28 mouse cellular contexts compared by ENCODE assay signal in the genomic region with DNA sequence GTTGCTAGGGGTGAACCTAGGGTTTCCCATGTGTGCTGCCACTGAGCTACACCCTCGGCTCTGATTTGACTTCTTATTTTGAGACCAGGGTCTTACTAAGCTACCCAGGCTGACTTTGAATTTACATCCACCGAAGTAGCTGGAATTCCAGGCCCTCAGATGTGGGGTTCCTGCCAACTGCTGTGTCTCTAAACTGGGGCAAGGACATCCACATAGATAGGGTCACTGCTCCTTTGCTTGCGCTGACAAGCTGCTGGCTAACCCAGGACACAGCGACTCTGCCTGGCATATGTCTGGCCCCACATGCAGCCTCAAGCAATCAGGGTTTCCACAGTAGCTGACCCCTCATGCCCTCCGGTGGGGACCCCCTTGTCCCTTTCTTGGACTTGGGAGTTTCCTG. TPM values are rescaled to one million over a fixed set of nuclear protein-coding genes. Genes with fewer than 3 reads are reported as not detected.
DNase-seq lines count a peak whose midpoint lies in the region; ATAC-seq and TF ChIP-seq lines count a peak whose summit lies in the region.
"Had no signal": no experiment of that assay in that cellular context is flagged by ENCODE, and none has a peak within 500 bp of the region (broad histone marks: within the 10 kb centered on the region; RNA-seq: fewer than 3 reads in every experiment).

No protein-coding gene starts in this region.

- no peak for ATAC-seq in intestine, embryonic 14.5 days (replicated peaks; ENCODE audit: low FRiP score, low TSS enrichment, low read depth)
- no peak for ATAC-seq in intestine, embryonic 15.5 days
- ATAC-seq in lung, embryonic 14.5 days (ENCODE audit: insufficient read depth): no peak
- no peak for ATAC-seq in megakaryocyte, adult 5-6 weeks (ENCODE audit: poor library complexity, severe bottlenecking)
- ATAC-seq: CD4-positive, CD25-positive, alpha-beta regulatory T cell, adult 4 months; forebrain, embryonic 14.5 days; midbrain, embryonic 15.5 days had no signal

- DNase-seq in intestine, embryonic 14.5 days (ENCODE audit: low spot score): no peak
- DNase-seq in lung, embryonic 14.5 days: no peak
- no peak for DNase-seq in lung, postnatal 25 days (ENCODE audit: low spot score)
- DNase-seq in adipocyte (ENCODE audit: low spot score): peak; percentile 4
- DNase-seq in adrenal gland, postnatal 10 days: peak; percentile 59
- DNase-seq: cerebellum, adult 11 months; cerebellum, adult 9-11 months; embryo, embryonic 11 days; gastrocnemius, postnatal 14 days; heart, postnatal 36 days; kidney, postnatal 4 days; right cerebral cortex, adult 18-20 months; spleen, adult 18-20 months; thymus, adult 2 months; thymus, postnatal 36 days had no signal

- no peak for TF ChIP-seq CTCF in lung, embryonic 14.5 days (IDR thresholded peaks at IDR 0.05; ENCODE audit: low read depth)

- H3K9me3 ChIP-seq in intestine, embryonic 14.5 days (ENCODE audit: control insufficient read depth, low read length): no peaks in the 10 kb centered on the region
- no peaks in the 10 kb centered on the region for H3K9me3 ChIP-seq in intestine, embryonic 15.5 days
- no peaks in the 10 kb centered on the region for H3K9me3 ChIP-seq in lung, embryonic 14.5 days (ENCODE audit: low read depth, low read length)
- H3K9me3 ChIP-seq: embryonic facial prominence, embryonic 12.5 days; limb, embryonic 10.5 days; limb, embryonic 15.5 days; midbrain, embryonic 10.5 days; midbrain, embryonic 15.5 days; neural tube, embryonic 15.5 days had no signal

- no peak overlapping the region for H3K4me3 ChIP-seq in intestine, embryonic 14.5 days (ENCODE audit: low read depth, low read length)
- no peak overlapping the region for H3K4me3 ChIP-seq in intestine, embryonic 15.5 days (replicated peaks)
- no peak overlapping the region for H3K4me3 ChIP-seq in lung, embryonic 14.5 days (ENCODE audit: low read depth, low read length)
- H3K4me3 ChIP-seq: embryonic facial prominence, embryonic 12.5 days; hindbrain, embryonic 12.5 days; limb, embryonic 10.5 days; limb, embryonic 15.5 days; midbrain, embryonic 10.5 days; midbrain, embryonic 15.5 days; neural tube, embryonic 15.5 days had no signal

- 0 out of 2 replicates have a peak, but pooled peaks cover 10% of the 10 kb centered on the region for H3K4me1 ChIP-seq in intestine, embryonic 14.5 days (replicated peaks; ENCODE audit: control insufficient read depth, insufficient read depth, low read length)
- H3K4me1 ChIP-seq in intestine, embryonic 15.5 days (replicated peaks): peaks cover 5% of the 10 kb centered on the region; the same call in 1 of the 2 replicates
- no peaks in the 10 kb centered on the region; the same call in 1 of the 2 replicates for H3K4me1 ChIP-seq in lung, embryonic 14.5 days (ENCODE audit: insufficient read depth)

- no peak overlapping the region for H3K9ac ChIP-seq in intestine, embryonic 14.5 days (ENCODE audit: low read length)
- H3K9ac ChIP-seq in intestine, embryonic 15.5 days: no peak overlapping the region
- H3K9ac ChIP-seq in lung, embryonic 14.5 days: no peak overlapping the region
- H3K9ac ChIP-seq: embryonic facial prominence, embryonic 12.5 days; hindbrain, embryonic 12.5 days; limb, embryonic 15.5 days; midbrain, embryonic 15.5 days; neural tube, embryonic 15.5 days had no signal

- H3K4me2 ChIP-seq in intestine, embryonic 14.5 days (ENCODE audit: low read length): no peak overlapping the region
- no peak overlapping the region for H3K4me2 ChIP-seq in intestine, embryonic 15.5 days (replicated peaks)
- no peak overlapping the region for H3K4me2 ChIP-seq in lung, embryonic 14.5 days
- H3K4me2 ChIP-seq: embryonic facial prominence, embryonic 12.5 days; heart, embryonic 11.5 days; hindbrain, embryonic 12.5 days; limb, embryonic 15.5 days; midbrain, embryonic 15.5 days; neural tube, embryonic 15.5 days had no signal

- 63% methylated on average over 5 of the region's 5 CpGs for WGBS in intestine, embryonic 14.5 days
- WGBS in intestine, embryonic 15.5 days: 77% methylated on average over 5 of the region's 5 CpGs
- WGBS in lung, embryonic 14.5 days: 63% methylated on average over 5 of the region's 5 CpGs

- H3K27ac ChIP-seq in intestine, embryonic 14.5 days (ENCODE audit: low read depth): 0 out of 2 replicates have a peak overlapping the region, but pooled peaks have one; percentile 33
- no peak overlapping the region for H3K27ac ChIP-seq in intestine, embryonic 15.5 days
- H3K27ac ChIP-seq in lung, embryonic 14.5 days (ENCODE audit: low read depth): 0 out of 2 replicates have a peak overlapping the region, but pooled peaks have one; percentile 58
- H3K27ac ChIP-seq: embryonic facial prominence, embryonic 12.5 days; hindbrain, embryonic 12.5 days; limb, embryonic 10.5 days; limb, embryonic 15.5 days; midbrain, embryonic 10.5 days; midbrain, embryonic 15.5 days; neural tube, embryonic 15.5 days; stomach, postnatal 0 days had no signal

- H3K27me3 ChIP-seq in intestine, embryonic 14.5 days (replicated peaks; ENCODE audit: control insufficient read depth, insufficient read depth, low read length): peaks cover 18% of the 10 kb centered on the region
- H3K27me3 ChIP-seq in intestine, embryonic 15.5 days (replicated peaks): peaks cover 2% of the 10 kb centered on the region; the same call in 1 of the 2 replicates
- H3K27me3 ChIP-seq in lung, embryonic 14.5 days (ENCODE audit: insufficient read depth, low read length): peaks cover 22% of the 10 kb centered on the region

- no peaks in the 10 kb centered on the region for H3K36me3 ChIP-seq in intestine, embryonic 14.5 days (ENCODE audit: control insufficient read depth, insufficient read depth, low read length)
- no peaks in the 10 kb centered on the region for H3K36me3 ChIP-seq in intestine, embryonic 15.5 days
- no peaks in the 10 kb centered on the region for H3K36me3 ChIP-seq in lung, embryonic 14.5 days (ENCODE audit: insufficient read depth)
- H3K36me3 ChIP-seq: embryonic facial prominence, embryonic 12.5 days; hindbrain, embryonic 12.5 days; limb, embryonic 10.5 days; limb, embryonic 15.5 days; midbrain, embryonic 10.5 days; midbrain, embryonic 15.5 days; neural tube, embryonic 15.5 days had no signal

RNA-seq across cellular contexts. Expression of gene Cebpa, which starts 5.4 kb away (rescaled TPM):
- polyA plus RNA-seq in intestine, embryonic 14.5 days (2014; fragmentation: Nextera tagmentation; extraction: Ambion mirVana): 7.6 and 8.3 TPM in 2 replicates
- polyA plus RNA-seq in intestine, embryonic 15.5 days (2015; fragmentation: Nextera tagmentation; extraction: Ambion mirVana): 13.9 and 14.1 TPM in 2 replicates
- 5.1 and 6.0 TPM in 2 replicates for polyA plus RNA-seq in lung, embryonic 14.5 days (2014; fragmentation: Nextera tagmentation; extraction: Ambion mirVana)
- total RNA-seq in adrenal gland, postnatal 10 days (2021): 100 to 1,000 TPM; 237 to 238 TPM
- total RNA-seq in megakaryocyte, adult 5-6 weeks (2015): 48.7 and 57.0 TPM in 2 replicates
- 21.7 and 22.4 TPM in 2 replicates for total RNA-seq in megakaryocyte, adult 5-6 weeks (2017)

RNA-seq across cellular contexts. Expression of gene Cebpg, which starts 57.3 kb away (rescaled TPM):
- polyA plus RNA-seq in intestine, embryonic 14.5 days (2014; fragmentation: Nextera tagmentation; extraction: Ambion mirVana): 33.7 and 36.3 TPM in 2 replicates
- 44.5 and 45.3 TPM in 2 replicates for polyA plus RNA-seq in intestine, embryonic 15.5 days (2015; fragmentation: Nextera tagmentation; extraction: Ambion mirVana)
- polyA plus RNA-seq in lung, embryonic 14.5 days (2014; fragmentation: Nextera tagmentation; extraction: Ambion mirVana): 38.6 and 41.7 TPM in 2 replicates
- total RNA-seq in adrenal gland, postnatal 10 days (2021): 10 to 100 TPM; 41.6 to 51.3 TPM
- 29.8 and 33.5 TPM in 2 replicates for total RNA-seq in megakaryocyte, adult 5-6 weeks (2015)
- 60.1 and 86.5 TPM in 2 replicates for total RNA-seq in megakaryocyte, adult 5-6 weeks (2017)

Comparison
In these comparisons a context has a peak if more than half of its experiments do, and no peak if none do; other contexts are left out.
1. DNase-seq: peak in adipocyte (single experiment) and adrenal gland, postnatal 10 days (single experiment); none in intestine, embryonic 14.5 days (single experiment), lung, embryonic 14.5 days (single experiment) and lung, postnatal 25 days (single experiment).